Mouse (Mus musculus): Measurements from ENCODE around the gene Exoc3l4.

Gene Exoc3l4

GRCm38 (mm10) chr12:111411631-111412355 is 5.0 kb upstream of the Exoc3l4 start:
- no peak for DNase-seq

GRCm38 (mm10) chr12:111412581-111413284 is 4.1 kb upstream of the Exoc3l4 start:
- DNase-seq = peak; percentile 41

- peak; percentile 96 for DNase-seq
These were observed 3.5 kb upstream of the Exoc3l4 start for GRCm38 (mm10) chr12:111413300-111413699.

- no peak for DNase-seq
These were observed 3.1 kb downstream of the Exoc3l4 start for GRCm38 (mm10) chr12:111419918-111420317.

- no peak for DNase-seq
These were observed 4.3 kb downstream of the Exoc3l4 start for GRCm38 (mm10) chr12:111420946-111421709.

- no peak for DNase-seq
These were observed 6.0 kb downstream of the Exoc3l4 start for GRCm38 (mm10) chr12:111422852-111423251.

- no peak for DNase-seq
These were observed 6.8 kb downstream of the Exoc3l4 start for GRCm38 (mm10) chr12:111423570-111424129.

GRCm38 (mm10) chr12:111424547-111424946 is 7.7 kb downstream of the Exoc3l4 start:
- DNase-seq = peak; percentile 37

GRCm38 (mm10) chr12:111425258-111425657 is 8.4 kb downstream of the Exoc3l4 start:
- peak; percentile 93 for DNase-seq

GRCm38 (mm10) chr12:111425789-111426460 is 9.1 kb downstream of the Exoc3l4 start:
- DNase-seq = peak; percentile 95

- no peak for DNase-seq
These were observed 10.8 kb downstream of the Exoc3l4 start for GRCm38 (mm10) chr12:111427438-111428113.

GRCm38 (mm10) chr12:111428364-111428763 is 11.5 kb downstream of the Exoc3l4 start:
- DNase-seq = no peak

GRCm38 (mm10) chr12:111428961-111429911 is 12.4 kb downstream of the Exoc3l4 start:
- peak; percentile 47 for DNase-seq

GRCm38 (mm10) chr12:111430049-111430867 is 13.4 kb downstream of the Exoc3l4 start:
- DNase-seq = peak; percentile 54

- DNase-seq = no peak
These were observed 14.3 kb downstream of the Exoc3l4 start for GRCm38 (mm10) chr12:111430868-111431817.

GRCm38 (mm10) chr12:111432097-111432496 is 15.3 kb downstream of the Exoc3l4 start:
- no peak for DNase-seq

GRCm38 (mm10) chr12:111432751-111433331 is 16.0 kb downstream of the Exoc3l4 start:
- no peak for DNase-seq

GRCm38 (mm10) chr12:111434164-111434744 is 17.4 kb downstream of the Exoc3l4 start:
- DNase-seq = no peak
